Mouse (Mus musculus): ENCODE measurements around the gene Edf1. TPM values are rescaled to one million over a fixed set of nuclear protein-coding genes. Genes with fewer than 3 reads are reported as not detected.
A peak's percentile ranks its signal among the peaks of the same experiment; 100 is the strongest.

Edf1 gene
- total RNA-seq, 2 experiments from 2014 or later = 212 to 213 TPM

GRCm38 (mm10) chr2:25581294-25581864 is 23.7 kb downstream of the Edf1 start, which contains the start of gene Ajm1:
Gene Ajm1 (minus strand): TSS chr2:25581757.
- peak; percentile 80 to 89 for DNase-seq (ENCODE audit: low spot score in 2 of 2)

- DNase-seq (ENCODE audit: low spot score in 2 of 2) = no peak
Observed at GRCm38 (mm10) chr2:25581901-25582301, 24.3 kb downstream of the Edf1 start.

- peak; percentile 87 to 93 for DNase-seq (ENCODE audit: low spot score in 2 of 2)
Observed at GRCm38 (mm10) chr2:25582466-25583119, 24.9 kb downstream of the Edf1 start.

GRCm38 (mm10) chr2:25583120-25583481 is 25.5 kb downstream of the Edf1 start:
- no peak for DNase-seq (ENCODE audit: low spot score in 2 of 2)

- DNase-seq (ENCODE audit: low spot score in 2 of 2) = no peak
Observed at GRCm38 (mm10) chr2:25583571-25583970, 25.9 kb downstream of the Edf1 start.

GRCm38 (mm10) chr2:25584152-25584551 is 26.5 kb downstream of the Edf1 start:
- DNase-seq (ENCODE audit: low spot score in 2 of 2) = no peak

- DNase-seq (ENCODE audit: low spot score in 2 of 2) = peak in 1 of 2 experiments; percentile 36
Observed at GRCm38 (mm10) chr2:25584856-25585255, 27.2 kb downstream of the Edf1 start.

DNA sequence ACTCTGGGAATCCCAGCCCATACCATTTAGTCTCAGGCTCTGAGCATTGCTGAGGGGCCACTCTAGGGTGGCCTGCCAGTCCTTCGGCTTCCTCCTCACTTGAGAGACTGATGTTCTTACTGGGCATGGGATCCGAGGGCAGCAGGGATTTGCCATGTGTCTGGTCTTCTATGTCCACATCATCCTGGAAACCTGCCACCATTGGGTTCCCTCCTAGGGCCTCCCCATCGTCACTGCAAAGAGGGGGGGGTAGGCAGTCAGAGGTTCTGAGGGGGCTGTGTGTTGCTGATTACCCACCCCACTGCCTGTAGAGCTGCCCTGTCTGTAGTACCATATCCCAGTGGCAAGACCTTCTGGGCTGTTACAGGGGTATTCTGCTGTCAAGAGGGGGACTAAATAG is 28.0 kb downstream of the Edf1 start:
- no peak for DNase-seq (ENCODE audit: low spot score in 2 of 2)

GRCm38 (mm10) chr2:25587290-25587689 is 29.6 kb downstream of the Edf1 start:
- no peak for DNase-seq (ENCODE audit: low spot score in 2 of 2)

DNA sequence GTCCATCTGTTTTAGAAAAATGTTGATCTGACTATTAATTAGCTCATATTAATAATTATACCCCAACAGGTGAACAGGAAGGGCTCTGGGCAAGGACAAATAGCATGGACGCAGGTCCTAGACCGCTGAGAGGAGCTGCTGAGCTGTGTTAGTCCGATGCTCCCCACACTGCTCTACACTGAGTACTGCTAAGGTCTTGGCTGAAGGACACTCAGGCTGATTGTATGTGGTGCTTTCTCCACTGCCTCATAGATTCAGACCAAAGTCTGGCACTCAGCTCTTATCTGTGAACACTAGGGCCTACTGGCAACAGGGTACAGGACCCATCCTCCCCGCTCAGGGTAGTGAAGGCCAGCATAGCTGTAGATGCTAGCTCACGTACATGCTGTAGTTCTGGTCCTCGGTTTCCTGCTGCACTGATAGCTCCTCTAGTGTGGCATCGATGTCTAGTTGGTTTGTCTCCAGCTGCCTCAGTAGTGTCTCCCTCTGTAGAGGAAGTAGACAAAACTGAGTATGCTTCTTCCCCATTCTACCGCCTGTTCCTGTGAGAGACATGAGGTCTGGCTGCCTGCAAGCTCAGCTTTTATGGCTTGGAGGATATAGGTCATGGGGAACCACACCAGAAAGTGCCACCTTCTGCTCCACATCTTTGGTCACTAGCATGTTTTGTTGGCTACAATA is 30.7 kb downstream of the Edf1 start:
- DNase-seq (ENCODE audit: low spot score in 2 of 2) = no peak

GRCm38 (mm10) chr2:25591863-25592262 is 34.2 kb downstream of the Edf1 start:
- DNase-seq (ENCODE audit: low spot score in 2 of 2) = peak; percentile 28 to 69

GRCm38 (mm10) chr2:25596765-25597510 is 39.3 kb downstream of the Edf1 start:
- DNase-seq (ENCODE audit: low spot score in 2 of 2) = no peak

DNA sequence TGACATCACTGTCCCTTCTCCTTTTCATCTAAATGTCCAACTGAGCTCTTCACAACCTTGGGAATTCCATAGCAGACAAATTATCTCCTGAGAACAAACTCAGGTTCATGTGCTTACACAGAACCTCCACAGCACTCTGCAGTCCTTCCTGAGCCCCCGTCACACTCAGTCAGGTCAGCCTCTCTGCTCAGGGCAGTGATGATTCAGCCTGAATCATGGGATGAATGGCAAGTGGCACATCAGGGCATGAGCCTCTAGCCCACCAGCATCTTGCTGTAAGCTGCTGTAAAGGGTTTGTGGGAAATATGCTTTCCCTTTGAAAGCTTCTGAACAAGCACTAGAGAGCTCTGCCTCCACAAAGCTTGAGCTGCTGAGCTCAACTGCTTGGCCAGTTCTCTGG is 41.1 kb downstream of the Edf1 start:
- no peak for DNase-seq (ENCODE audit: low spot score in 2 of 2)

- DNase-seq (ENCODE audit: low spot score in 2 of 2) = no peak
Observed at GRCm38 (mm10) chr2:25600037-25600436, 42.4 kb downstream of the Edf1 start.

- DNase-seq (ENCODE audit: low spot score in 2 of 2) = no peak
Observed at GRCm38 (mm10) chr2:25602526-25602925, 44.9 kb downstream of the Edf1 start.

DNA sequence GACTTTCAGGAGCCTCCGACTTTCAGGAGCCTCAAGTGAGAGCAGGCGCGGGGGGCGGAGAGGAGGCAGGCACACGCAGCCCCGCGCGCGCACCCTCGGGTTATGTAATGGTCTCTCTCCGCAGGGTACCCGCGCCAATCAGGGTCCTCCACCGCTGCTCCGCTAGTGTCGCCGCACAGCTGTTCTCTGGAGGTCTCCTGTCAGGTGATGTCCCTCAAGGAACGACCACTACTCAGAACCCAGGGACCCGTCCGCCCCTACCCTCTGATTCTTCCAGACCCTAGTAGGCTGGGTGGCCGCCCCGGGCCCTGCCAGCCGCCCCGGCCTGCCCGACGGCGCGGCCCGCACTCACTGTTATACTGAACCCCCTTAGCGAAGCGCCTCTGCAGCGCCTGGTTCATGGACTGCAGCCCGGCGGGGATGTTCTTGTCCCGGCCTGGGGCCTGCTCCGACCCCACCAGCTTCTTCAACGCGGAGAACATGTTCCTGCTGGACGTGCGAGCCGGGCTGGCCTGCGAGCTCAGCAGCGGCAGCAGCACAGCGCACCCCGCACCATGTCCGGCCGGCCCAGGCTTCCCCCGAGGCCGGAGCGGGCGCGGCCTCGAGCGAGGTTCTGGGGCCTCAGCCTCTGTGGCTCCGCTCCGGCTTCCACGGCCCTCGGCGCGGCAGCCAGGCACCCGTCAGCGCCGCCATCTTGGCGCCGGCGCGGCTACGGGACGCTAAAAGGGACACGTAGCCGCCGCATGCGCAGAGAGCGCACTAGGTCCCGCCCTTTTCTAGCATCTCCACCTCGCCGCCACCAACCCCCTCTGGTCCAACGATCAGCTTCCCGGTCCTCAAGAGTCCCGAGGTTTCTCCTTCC is 50.3 kb downstream of the Edf1 start, which contains the start of gene Rabl6:
Gene Rabl6, minus strand, starts transcription at position 761 of the 862 bp plus-strand sequence.
- peak; percentile 83 to 96 for DNase-seq (ENCODE audit: low spot score in 2 of 2)

DNA sequence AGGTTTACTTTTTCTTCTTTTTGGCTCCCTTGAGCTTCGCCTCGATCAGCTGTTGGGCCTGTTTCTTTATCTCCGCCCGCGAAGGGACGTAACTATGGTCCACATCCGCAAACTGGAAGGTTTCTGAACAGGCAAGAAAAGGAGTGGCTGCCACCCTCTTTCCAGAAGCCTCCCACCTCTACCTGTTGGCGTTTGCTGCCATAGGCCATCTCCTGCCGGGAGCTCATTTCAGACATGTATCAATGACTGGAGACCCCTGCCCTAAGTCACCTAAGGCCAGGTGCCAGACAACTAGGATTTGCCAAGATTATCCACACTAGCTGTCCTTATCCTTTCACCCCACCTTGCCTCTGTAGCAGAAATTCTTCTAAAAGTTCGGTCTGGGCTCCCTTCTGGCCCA is 51.0 kb downstream of the Edf1 start:
- DNase-seq (ENCODE audit: low spot score in 2 of 2) = no peak

All from layer of hippocampus, adult 18-20 months (tissue).